8 mouse cellular contexts compared by ENCODE assay signal in the genomic region with DNA sequence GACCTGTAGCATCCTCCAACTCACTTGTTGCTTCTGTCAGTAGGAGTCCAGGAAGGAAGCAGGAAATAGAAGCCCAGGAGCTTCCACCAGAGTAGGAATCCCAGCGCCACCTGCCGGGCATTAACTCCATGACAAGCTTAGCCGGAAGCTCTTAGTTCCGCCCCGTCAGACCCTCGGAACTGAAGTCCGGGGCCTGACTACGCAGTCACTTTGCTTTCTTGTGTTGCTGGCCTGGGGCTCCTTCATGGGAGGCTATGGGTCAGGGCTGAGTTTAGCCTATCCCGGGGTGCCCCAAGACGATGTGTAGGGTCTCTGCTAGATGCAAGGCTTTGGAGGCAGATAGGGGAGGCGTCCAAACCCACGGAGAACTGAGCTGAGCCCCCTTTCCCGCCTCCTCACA. TPM values are rescaled to one million over a fixed set of nuclear protein-coding genes. Genes with fewer than 3 reads are reported as not detected.
A peak's percentile ranks its signal among the peaks of the same experiment; 100 is the strongest.
DNase-seq lines count a peak whose midpoint lies in the region; ATAC-seq and TF ChIP-seq lines count a peak whose summit lies in the region.

No protein-coding gene starts in this region.

- TF ChIP-seq CTCF in bone marrow macrophage, adult 2 months (IDR thresholded peaks at IDR 0.05; ENCODE audit: low read depth, low read length), result peak; percentile 81
- peak; percentile 41; the same call in 1 of the 2 replicates for TF ChIP-seq CTCF in embryonic fibroblast, embryonic 13.5 days (IDR thresholded peaks at IDR 0.05; ENCODE audit: borderline replicate concordance, insufficient read depth, low read length)

- H3K4me3 ChIP-seq in bone marrow macrophage, adult 2 months (ENCODE audit: insufficient read depth, low read length), result peak overlapping the region; percentile 64
- peak overlapping the region; percentile 16 for H3K4me3 ChIP-seq in embryonic fibroblast, embryonic 13.5 days (ENCODE audit: insufficient read depth, low read length)
- peak overlapping the region; percentile 49 for H3K4me3 ChIP-seq in heart, embryonic 11.5 days (ENCODE audit: low read depth, low read length)
- H3K4me3 ChIP-seq in kidney, embryonic 16.5 days (ENCODE audit: low read length), result peak overlapping the region; percentile 42

- H3K27me3 ChIP-seq in heart, embryonic 11.5 days (ENCODE audit: control insufficient read depth, insufficient read depth, low read length), result peaks cover 5% of the 10 kb centered on the region; the same call in 1 of the 2 replicates
- H3K27me3 ChIP-seq in kidney, embryonic 16.5 days (ENCODE audit: insufficient read depth, low read length), result no peaks in the 10 kb centered on the region

- H3K9me3 ChIP-seq in heart, embryonic 11.5 days (replicated peaks; ENCODE audit: control insufficient read depth, low read length), result no peaks in the 10 kb centered on the region
- no peaks in the 10 kb centered on the region for H3K9me3 ChIP-seq in kidney, embryonic 16.5 days (ENCODE audit: low read length)

- H3K36me3 ChIP-seq in heart, embryonic 11.5 days (ENCODE audit: control insufficient read depth, insufficient read depth, low read length), result no peaks in the 10 kb centered on the region
- H3K36me3 ChIP-seq in kidney, embryonic 16.5 days (ENCODE audit: insufficient read depth, low read length), result no peaks in the 10 kb centered on the region

- WGBS in heart, embryonic 11.5 days (ENCODE audit: insufficient replicate concordance), result 5% methylated on average over 13 of the region's 13 CpGs
- WGBS in kidney, embryonic 16.5 days, result 2% methylated on average over 13 of the region's 13 CpGs

- H3K27ac ChIP-seq in bone marrow macrophage, adult 2 months (ENCODE audit: insufficient read depth, low read depth, low read length), result no peak overlapping the region
- no peak overlapping the region for H3K27ac ChIP-seq in embryonic fibroblast, embryonic 13.5 days (ENCODE audit: insufficient read depth, low read length)
- H3K27ac ChIP-seq in heart, embryonic 11.5 days (ENCODE audit: low read depth, low read length), result no peak overlapping the region
- no peak overlapping the region for H3K27ac ChIP-seq in kidney, embryonic 16.5 days (ENCODE audit: low read length)

- H3K9ac ChIP-seq in heart, embryonic 11.5 days (ENCODE audit: low read depth, low read length), result peak overlapping the region; percentile 77
- H3K9ac ChIP-seq in kidney, embryonic 16.5 days (replicated peaks; ENCODE audit: low read length), result peak overlapping the region; percentile 71

- peak overlapping the region; percentile 88 for H3K4me2 ChIP-seq in heart, embryonic 11.5 days
- H3K4me2 ChIP-seq in kidney, embryonic 16.5 days (replicated peaks; ENCODE audit: low read depth, low read length), result peak overlapping the region; percentile 69

- DNase-seq in B cell, adult 2 months, result peak; percentile 82 to 84
- peak; percentile 92 for DNase-seq in liver
- DNase-seq in monocyte, adult 2 months (ENCODE audit: low read depth in 1 of 2, low spot score in 2 of 2), result peak; percentile 39 to 72
- DNase-seq in spleen, postnatal 14 days (ENCODE audit: low spot score in 2 of 2), result peak; percentile 69 to 81

- peaks cover 25% of the 10 kb centered on the region for H3K4me1 ChIP-seq in bone marrow macrophage, adult 2 months (ENCODE audit: control insufficient read depth, insufficient read depth, low read length)
- no peaks in the 10 kb centered on the region for H3K4me1 ChIP-seq in embryonic fibroblast, embryonic 13.5 days (ENCODE audit: control insufficient read depth, insufficient read depth, low read length)
- H3K4me1 ChIP-seq in heart, embryonic 11.5 days (ENCODE audit: control insufficient read depth, insufficient read depth, low read length), result peaks cover 6% of the 10 kb centered on the region; the same call in 1 of the 2 replicates
- H3K4me1 ChIP-seq in kidney, embryonic 16.5 days (ENCODE audit: insufficient read depth, low read length), result peaks cover 8% of the 10 kb centered on the region; the same call in 1 of the 2 replicates

- peak; percentile 62 for ATAC-seq in heart, embryonic 11.5 days (replicated peaks; ENCODE audit: insufficient number of reproducible peaks, low FRiP score, low TSS enrichment)
- ATAC-seq in kidney, embryonic 16.5 days (ENCODE audit: low FRiP score, low TSS enrichment), result peak; percentile 65

- no peak for TF ChIP-seq POLR2A in bone marrow macrophage, adult 2 months (IDR thresholded peaks at IDR 0.05; ENCODE audit: borderline replicate concordance, low read depth, low read length)
- TF ChIP-seq POLR2A in embryonic fibroblast, embryonic 13.5 days (IDR thresholded peaks at IDR 0.05; ENCODE audit: low read depth, low read length), result 0 out of 2 replicates have a peak, but pooled peaks have one; percentile 35

RNA-seq across cellular contexts. Expression of a gene that starts 19.7 kb away (rescaled TPM):
- 39.7 and 41.3 TPM in 2 replicates for polyA plus RNA-seq in bone marrow macrophage, adult 2 months (2012; ENCODE audit: insufficient read depth, insufficient read length, missing spikeins)
- 63.1 and 77.5 TPM in 2 replicates for polyA plus RNA-seq in embryonic fibroblast, embryonic 13.5 days (2011; ENCODE audit: insufficient read length, low read depth, missing spikeins)
- polyA plus RNA-seq in heart, embryonic 11.5 days (2014; fragmentation: Nextera tagmentation; extraction: Ambion mirVana), result 6.4 and 6.8 TPM in 2 replicates
- 7.3 and 9.9 TPM in 2 replicates for polyA plus RNA-seq in kidney, embryonic 16.5 days (2015; fragmentation: Nextera tagmentation; extraction: Ambion mirVana)

RNA-seq across cellular contexts. Expression of a gene that starts 20.5 kb away (rescaled TPM):
- polyA plus RNA-seq in bone marrow macrophage, adult 2 months (2012; ENCODE audit: insufficient read depth, insufficient read length, missing spikeins), result 69.6 and 73.6 TPM in 2 replicates
- 26.2 and 40.3 TPM in 2 replicates for polyA plus RNA-seq in embryonic fibroblast, embryonic 13.5 days (2011; ENCODE audit: insufficient read length, low read depth, missing spikeins)
- 23.8 and 26.0 TPM in 2 replicates for polyA plus RNA-seq in heart, embryonic 11.5 days (2014; fragmentation: Nextera tagmentation; extraction: Ambion mirVana)
- 27.4 and 32.3 TPM in 2 replicates for polyA plus RNA-seq in kidney, embryonic 16.5 days (2015; fragmentation: Nextera tagmentation; extraction: Ambion mirVana)
